Comparison of ENCODE assay signal across 11 mouse cellular contexts in the genomic region with DNA sequence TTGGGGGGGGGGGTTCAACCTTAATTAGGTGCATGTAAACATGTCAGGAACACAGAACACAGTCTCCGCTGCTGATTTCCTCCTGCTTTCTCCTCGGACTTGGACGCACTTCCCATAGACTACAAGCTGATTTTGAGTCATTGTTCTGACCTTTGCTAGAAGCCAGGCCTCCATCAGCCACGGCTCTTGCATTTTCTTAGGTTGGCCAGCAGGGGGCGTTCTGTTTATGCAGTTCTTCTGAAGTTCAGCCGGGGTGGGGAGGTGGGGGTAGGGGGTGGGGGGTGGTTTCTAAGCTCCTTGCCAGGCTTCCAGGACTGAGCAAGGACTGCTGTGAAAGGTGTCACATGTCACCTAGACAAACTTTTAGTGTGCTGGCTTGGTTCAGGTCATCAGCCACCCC. TPM values are rescaled to one million over a fixed set of nuclear protein-coding genes. Genes with fewer than 3 reads are reported as not detected.
DNase-seq lines count a peak whose midpoint lies in the region; ATAC-seq and TF ChIP-seq lines count a peak whose summit lies in the region.
"Had no signal": no experiment of that assay in that cellular context is flagged by ENCODE, and none has a peak within 500 bp of the region (broad histone marks: within the 10 kb centered on the region; RNA-seq: fewer than 3 reads in every experiment).

No protein-coding gene starts in this region.

- H3K9me3 ChIP-seq in midbrain, postnatal 0 days (ENCODE audit: low read length): no peaks in the 10 kb centered on the region
- H3K9me3 ChIP-seq in midbrain, embryonic 16.5 days (replicated peaks; ENCODE audit: control insufficient read depth, low read length, poor library complexity, severe bottlenecking): no peaks in the 10 kb centered on the region
- H3K9me3 ChIP-seq: neural tube, embryonic 12.5 days had no signal

- H3K79me2 ChIP-seq in heart, adult 2 months (replicated peaks; ENCODE audit: control insufficient read depth, insufficient read depth, low read length): no peaks in the 10 kb centered on the region

- TF ChIP-seq POLR2A in heart, adult 2 months (IDR thresholded peaks at IDR 0.05; ENCODE audit: insufficient read depth, low read depth, low read length): no peak
- no peak for TF ChIP-seq POLR2A in brain, embryonic 14.5 days (IDR thresholded peaks at IDR 0.05; ENCODE audit: borderline replicate concordance, extremely low read depth, insufficient read depth, insufficient read length, poor library complexity, severe bottlenecking)

- no peak overlapping the region for H3K9ac ChIP-seq in heart, adult 2 months (ENCODE audit: low read depth, low read length)
- no peak overlapping the region for H3K9ac ChIP-seq in midbrain, postnatal 0 days (replicated peaks; ENCODE audit: low read length, poor library complexity, severe bottlenecking)
- H3K9ac ChIP-seq in midbrain, embryonic 16.5 days (ENCODE audit: low read depth, low read length): no peak overlapping the region
- H3K9ac ChIP-seq: neural tube, embryonic 12.5 days had no signal

- H3K36me3 ChIP-seq in heart, adult 2 months (ENCODE audit: control insufficient read depth, insufficient read depth, low read length): no peaks in the 10 kb centered on the region
- no peaks in the 10 kb centered on the region for H3K36me3 ChIP-seq in midbrain, postnatal 0 days (ENCODE audit: insufficient read depth, low read length)
- no peaks in the 10 kb centered on the region for H3K36me3 ChIP-seq in midbrain, embryonic 16.5 days (ENCODE audit: control insufficient read depth, insufficient read depth, low read length)
- H3K36me3 ChIP-seq: neural tube, embryonic 12.5 days had no signal

- no peak for TF ChIP-seq EP300 in heart, adult 2 months (IDR thresholded peaks at IDR 0.05; ENCODE audit: insufficient read depth, low read depth, low read length)

- intact Hi-C loops in heart, adult 2 months (cut with DNase I): no loop called here

- H3K4me3 ChIP-seq in heart, adult 2 months: no peak overlapping the region
- H3K4me3 ChIP-seq in midbrain, postnatal 0 days (ENCODE audit: low read depth, low read length): no peak overlapping the region
- no peak overlapping the region for H3K4me3 ChIP-seq in midbrain, embryonic 16.5 days (ENCODE audit: low read depth, low read length)
- H3K4me3 ChIP-seq: neural tube, embryonic 12.5 days had no signal

- no peaks in the 10 kb centered on the region for H3K4me1 ChIP-seq in heart, adult 2 months (ENCODE audit: control insufficient read depth, insufficient read depth, low read length)
- H3K4me1 ChIP-seq in midbrain, postnatal 0 days (ENCODE audit: insufficient read depth, low read length): no peaks in the 10 kb centered on the region
- H3K4me1 ChIP-seq in midbrain, embryonic 16.5 days (ENCODE audit: control insufficient read depth, insufficient read depth, low read length): no peaks in the 10 kb centered on the region

- ATAC-seq in midbrain, postnatal 0 days (ENCODE audit: low FRiP score): no peak
- ATAC-seq in midbrain, embryonic 16.5 days: no peak

- no peaks in the 10 kb centered on the region for H3K27me3 ChIP-seq in heart, adult 2 months (ENCODE audit: control insufficient read depth, insufficient read depth, low read length)
- no peaks in the 10 kb centered on the region for H3K27me3 ChIP-seq in midbrain, postnatal 0 days (ENCODE audit: insufficient read depth, low read length)
- H3K27me3 ChIP-seq in midbrain, embryonic 16.5 days (ENCODE audit: control insufficient read depth, insufficient read depth, low read depth, low read length): no peaks in the 10 kb centered on the region
- H3K27me3 ChIP-seq: neural tube, embryonic 12.5 days had no signal

- 34% methylated on average over 6 of the region's 6 CpGs for WGBS in heart, adult 2 months
- WGBS in midbrain, postnatal 0 days: 33% methylated on average over 6 of the region's 6 CpGs
- 43% methylated on average over 6 of the region's 6 CpGs for WGBS in midbrain, embryonic 16.5 days

- H3K27ac ChIP-seq in heart, adult 2 months: no peak overlapping the region
- H3K27ac ChIP-seq in midbrain, postnatal 0 days (ENCODE audit: low read depth, low read length): no peak overlapping the region
- no peak overlapping the region for H3K27ac ChIP-seq in midbrain, embryonic 16.5 days (ENCODE audit: low read length)
- H3K27ac ChIP-seq: neural tube, embryonic 12.5 days had no signal

- no peak for DNase-seq in heart, adult 2 months
- DNase-seq in heart, adult 9 months (ENCODE audit: low spot score in 2 of 2): no peak
- no peak for DNase-seq in midbrain, postnatal 0 days (ENCODE audit: low spot score)
- no peak for DNase-seq in brain, embryonic 14.5 days (ENCODE audit: low read depth)
- peak; percentile 15 for DNase-seq in thymus, postnatal 25 days
- DNase-seq in urinary bladder, postnatal 10 days (ENCODE audit: low spot score): no peak
- DNase-seq in right cerebral cortex, adult 18-20 months: no peak
- DNase-seq: cerebellum, adult 8-10 months; gastrocnemius, postnatal 25 days had no signal

- no peak overlapping the region for H3K4me2 ChIP-seq in midbrain, postnatal 0 days (ENCODE audit: low read depth, low read length, poor library complexity, severe bottlenecking)
- no peak overlapping the region for H3K4me2 ChIP-seq in midbrain, embryonic 16.5 days (ENCODE audit: low read length)
- H3K4me2 ChIP-seq: neural tube, embryonic 12.5 days had no signal

- TF ChIP-seq CTCF in heart, adult 2 months (IDR thresholded peaks at IDR 0.05): peak; percentile 38
- TF ChIP-seq CTCF in midbrain, postnatal 0 days (IDR thresholded peaks at IDR 0.05): peak; percentile 19; the same call in 1 of the 2 replicates
- TF ChIP-seq CTCF in brain, embryonic 14.5 days (IDR thresholded peaks at IDR 0.05; ENCODE audit: borderline replicate concordance, extremely low read depth, insufficient read depth, insufficient read length): peak; percentile 26; the same call in 1 of the 2 replicates

RNA-seq across cellular contexts. Expression of gene Ccdc160, which starts 8.6 kb away (rescaled TPM):
- total RNA-seq in heart, adult 2 months (2021): under 1 TPM in 1 of 2 experiments, not detected in 1; 0.42 TPM
- 0.18 TPM in 1 of 2 replicates, not detected in the other for polyA plus RNA-seq in heart, adult 2 months (2012; rRNA removed)
- total RNA-seq in midbrain, postnatal 0 days (2014; rRNA removed): 3.2 and 3.6 TPM in 2 replicates
- 6.3 and 8.3 TPM in 2 replicates for polyA plus RNA-seq in midbrain, postnatal 0 days (2015; fragmentation: Nextera tagmentation; extraction: Ambion mirVana)
- polyA plus RNA-seq in midbrain, embryonic 16.5 days (2015; fragmentation: Nextera tagmentation; extraction: Ambion mirVana): 8.7 and 9.6 TPM in 2 replicates
- 1.9 and 3.1 TPM in 2 replicates for polyA plus RNA-seq in brain, embryonic 14.5 days (2012; rRNA removed)
- total RNA-seq: gastrocnemius, postnatal 25 days had no signal
